In the genomic region with DNA sequence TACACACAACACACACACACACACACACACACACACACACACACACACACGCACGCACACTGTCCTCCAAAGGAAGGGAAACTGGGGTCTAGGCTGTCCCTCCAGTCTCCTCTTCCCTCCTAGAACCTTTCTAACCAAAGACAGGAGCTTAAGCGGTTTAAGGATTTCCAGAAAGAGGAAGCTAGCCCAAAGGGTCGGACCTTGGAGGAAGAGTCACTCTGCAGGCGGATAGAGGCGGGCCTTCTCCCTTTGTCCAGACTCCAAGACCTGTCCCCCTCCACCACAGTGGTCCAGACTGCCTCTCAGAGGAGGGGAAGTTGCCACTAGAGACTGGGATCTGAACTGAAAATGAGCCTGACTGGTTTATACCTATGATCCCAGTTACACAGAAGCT, we compare ENCODE assay signal across 8 mouse cellular contexts. TPM values are rescaled to one million over a fixed set of nuclear protein-coding genes. Genes with fewer than 3 reads are reported as not detected.
DNase-seq lines count a peak whose midpoint lies in the region; ATAC-seq and TF ChIP-seq lines count a peak whose summit lies in the region.

No protein-coding gene starts in this region.

- H3K9me3 ChIP-seq in midbrain, embryonic 12.5 days = no peaks in the 10 kb centered on the region
- no peaks in the 10 kb centered on the region for H3K9me3 ChIP-seq in midbrain, embryonic 14.5 days (ENCODE audit: control insufficient read depth, low read length)
- H3K9me3 ChIP-seq in limb, embryonic 14.5 days (ENCODE audit: control insufficient read depth, low read length) = no peaks in the 10 kb centered on the region
- H3K9me3 ChIP-seq in stomach, embryonic 15.5 days = no peaks in the 10 kb centered on the region

- TF ChIP-seq POLR2A in limb, embryonic 14.5 days (IDR thresholded peaks at IDR 0.05; ENCODE audit: borderline replicate concordance, extremely low read depth, insufficient read depth, insufficient read length) = no peak

- no peak for DNase-seq in midbrain, embryonic 14.5 days
- peak; percentile 49 for DNase-seq in heart, adult 8-10 months (ENCODE audit: low spot score)
- DNase-seq in limb, embryonic 14.5 days (ENCODE audit: low spot score) = no peak
- no peak for DNase-seq in cerebellum, postnatal 25 days
- DNase-seq in spleen, postnatal 14 days (ENCODE audit: low spot score in 2 of 2) = no peak
- no peak for DNase-seq in cerebellum, adult 18-20 months

- no peak overlapping the region for H3K27ac ChIP-seq in midbrain, embryonic 12.5 days (replicated peaks)
- no peak overlapping the region for H3K27ac ChIP-seq in midbrain, embryonic 14.5 days (replicated peaks; ENCODE audit: low read depth, low read length)
- H3K27ac ChIP-seq in limb, embryonic 14.5 days (replicated peaks; ENCODE audit: low read depth, low read length) = peak overlapping the region; percentile 95
- peak overlapping the region; percentile 95 for H3K27ac ChIP-seq in stomach, embryonic 15.5 days

- no peak for ATAC-seq in midbrain, embryonic 12.5 days (ENCODE audit: low FRiP score, low read depth)
- no peak for ATAC-seq in midbrain, embryonic 14.5 days (ENCODE audit: low FRiP score, low TSS enrichment)
- ATAC-seq in limb, embryonic 14.5 days (ENCODE audit: low FRiP score, low read depth) = no peak
- no peak for ATAC-seq in stomach, embryonic 15.5 days (ENCODE audit: insufficient read depth, low FRiP score, low read depth)

- 57% methylated on average over 5 of the region's 6 CpGs for WGBS in midbrain, embryonic 12.5 days
- 60% methylated on average over 6 of the region's 6 CpGs for WGBS in midbrain, embryonic 14.5 days
- 54% methylated on average over 5 of the region's 6 CpGs for WGBS in limb, embryonic 14.5 days
- 32% methylated on average over 6 of the region's 6 CpGs for WGBS in stomach, embryonic 15.5 days

- peaks cover 34% of the 10 kb centered on the region for H3K4me1 ChIP-seq in midbrain, embryonic 12.5 days
- H3K4me1 ChIP-seq in midbrain, embryonic 14.5 days (ENCODE audit: control insufficient read depth, insufficient read depth, low read length) = peaks cover 23% of the 10 kb centered on the region
- peaks cover 45% of the 10 kb centered on the region for H3K4me1 ChIP-seq in limb, embryonic 14.5 days (ENCODE audit: control insufficient read depth, insufficient read depth, low read length)
- H3K4me1 ChIP-seq in stomach, embryonic 15.5 days = peaks cover 43% of the 10 kb centered on the region

- H3K9ac ChIP-seq in midbrain, embryonic 12.5 days (replicated peaks) = no peak overlapping the region; the same call in 1 of the 2 replicates
- no peak overlapping the region for H3K9ac ChIP-seq in midbrain, embryonic 14.5 days (replicated peaks; ENCODE audit: low read length)
- 0 out of 2 replicates have a peak overlapping the region, but pooled peaks have one; percentile 21 for H3K9ac ChIP-seq in limb, embryonic 14.5 days (ENCODE audit: low read depth, low read length, severe bottlenecking)
- H3K9ac ChIP-seq in stomach, embryonic 15.5 days = 0 out of 2 replicates have a peak overlapping the region, but pooled peaks have one; percentile 3

- H3K36me3 ChIP-seq in midbrain, embryonic 12.5 days = peaks cover under 1% of the 10 kb centered on the region; the same call in 1 of the 2 replicates
- no peaks in the 10 kb centered on the region for H3K36me3 ChIP-seq in midbrain, embryonic 14.5 days (ENCODE audit: control insufficient read depth, insufficient read depth, low read length)
- H3K36me3 ChIP-seq in limb, embryonic 14.5 days (ENCODE audit: control insufficient read depth, insufficient read depth, low read length) = peaks cover 14% of the 10 kb centered on the region
- H3K36me3 ChIP-seq in stomach, embryonic 15.5 days = peaks cover 4% of the 10 kb centered on the region; the same call in 1 of the 2 replicates

- peaks cover 5% of the 10 kb centered on the region; the same call in 1 of the 2 replicates for H3K27me3 ChIP-seq in midbrain, embryonic 12.5 days
- no peaks in the 10 kb centered on the region for H3K27me3 ChIP-seq in midbrain, embryonic 14.5 days (ENCODE audit: control insufficient read depth, insufficient read depth, low read length)
- H3K27me3 ChIP-seq in limb, embryonic 14.5 days (ENCODE audit: control insufficient read depth, insufficient read depth, low read length) = no peaks in the 10 kb centered on the region
- no peaks in the 10 kb centered on the region for H3K27me3 ChIP-seq in stomach, embryonic 15.5 days (replicated peaks)

- H3K4me2 ChIP-seq in midbrain, embryonic 12.5 days (replicated peaks) = 0 out of 2 replicates have a peak overlapping the region, but pooled peaks have one; percentile 6
- no peak overlapping the region for H3K4me2 ChIP-seq in midbrain, embryonic 14.5 days (ENCODE audit: low read length)
- H3K4me2 ChIP-seq in limb, embryonic 14.5 days (replicated peaks; ENCODE audit: low read depth, low read length, severe bottlenecking) = peak overlapping the region; percentile 70
- peak overlapping the region; percentile 76 for H3K4me2 ChIP-seq in stomach, embryonic 15.5 days

- no peak overlapping the region for H3K4me3 ChIP-seq in midbrain, embryonic 12.5 days
- no peak overlapping the region for H3K4me3 ChIP-seq in midbrain, embryonic 14.5 days (replicated peaks; ENCODE audit: low read depth, low read length)
- peak overlapping the region; percentile 28 for H3K4me3 ChIP-seq in limb, embryonic 14.5 days (replicated peaks; ENCODE audit: low read length)
- H3K4me3 ChIP-seq in stomach, embryonic 15.5 days (replicated peaks) = peak overlapping the region; percentile 91

RNA-seq across cellular contexts. Expression of gene S1pr2, which starts 2.9 kb away (rescaled TPM):
- polyA plus RNA-seq in midbrain, embryonic 12.5 days (2016; fragmentation: Nextera tagmentation; extraction: Ambion mirVana) = 20.6 and 22.6 TPM in 2 replicates
- 4.1 and 10.8 TPM in 2 replicates for polyA plus RNA-seq in midbrain, embryonic 14.5 days (2014; fragmentation: Nextera tagmentation; extraction: Ambion mirVana)
- total RNA-seq in heart, adult 8-10 months (2022) = 1 to 10 TPM; 1.8 to 6.8 (median 4.6) TPM
- 28.3 and 37.6 TPM in 2 replicates for polyA plus RNA-seq in limb, embryonic 14.5 days (2012; rRNA removed)
- polyA plus RNA-seq in limb, embryonic 14.5 days (2014; fragmentation: Nextera tagmentation; extraction: Ambion mirVana) = 59.9 and 67.9 TPM in 2 replicates
- polyA plus RNA-seq in stomach, embryonic 15.5 days (2015; fragmentation: Nextera tagmentation; extraction: Ambion mirVana) = 39.4 and 40.1 TPM in 2 replicates

RNA-seq across cellular contexts. Expression of gene Dnmt1, which starts 14.0 kb away (rescaled TPM):
- polyA plus RNA-seq in midbrain, embryonic 12.5 days (2016; fragmentation: Nextera tagmentation; extraction: Ambion mirVana) = 109 and 113 TPM in 2 replicates
- polyA plus RNA-seq in midbrain, embryonic 14.5 days (2014; fragmentation: Nextera tagmentation; extraction: Ambion mirVana) = 51.1 and 51.5 TPM in 2 replicates
- total RNA-seq in heart, adult 8-10 months (2022) = 10 to 100 TPM; 10.8 to 14.5 (median 12.3) TPM
- polyA plus RNA-seq in limb, embryonic 14.5 days (2012; rRNA removed) = 115 and 118 TPM in 2 replicates
- polyA plus RNA-seq in limb, embryonic 14.5 days (2014; fragmentation: Nextera tagmentation; extraction: Ambion mirVana) = 60.9 and 62.0 TPM in 2 replicates
- 74.7 and 76.0 TPM in 2 replicates for polyA plus RNA-seq in stomach, embryonic 15.5 days (2015; fragmentation: Nextera tagmentation; extraction: Ambion mirVana)

RNA-seq across cellular contexts. Expression of gene Mrpl4, which starts 28.9 kb away (rescaled TPM):
- polyA plus RNA-seq in midbrain, embryonic 12.5 days (2016; fragmentation: Nextera tagmentation; extraction: Ambion mirVana) = 101 and 109 TPM in 2 replicates
- polyA plus RNA-seq in midbrain, embryonic 14.5 days (2014; fragmentation: Nextera tagmentation; extraction: Ambion mirVana) = 98.6 and 112 TPM in 2 replicates
- total RNA-seq in heart, adult 8-10 months (2022) = 100 to 1,000 TPM; 135 to 142 (median 136) TPM
- 89.0 and 114 TPM in 2 replicates for polyA plus RNA-seq in limb, embryonic 14.5 days (2012; rRNA removed)
- polyA plus RNA-seq in limb, embryonic 14.5 days (2014; fragmentation: Nextera tagmentation; extraction: Ambion mirVana) = 115 and 118 TPM in 2 replicates
- polyA plus RNA-seq in stomach, embryonic 15.5 days (2015; fragmentation: Nextera tagmentation; extraction: Ambion mirVana) = 129 and 133 TPM in 2 replicates

RNA-seq across cellular contexts. Expression of gene Icam1, which starts 42.1 kb away (rescaled TPM):
- polyA plus RNA-seq in midbrain, embryonic 12.5 days (2016; fragmentation: Nextera tagmentation; extraction: Ambion mirVana) = 3.5 and 5.0 TPM in 2 replicates
- 1.7 and 4.1 TPM in 2 replicates for polyA plus RNA-seq in midbrain, embryonic 14.5 days (2014; fragmentation: Nextera tagmentation; extraction: Ambion mirVana)
- 10 to 100 TPM in 2 of 4 experiments, 1 to 10 TPM in 2; 7.5 to 11.3 (median 9.9) TPM for total RNA-seq in heart, adult 8-10 months (2022)
- polyA plus RNA-seq in limb, embryonic 14.5 days (2012; rRNA removed) = 15.5 and 16.6 TPM in 2 replicates
- polyA plus RNA-seq in limb, embryonic 14.5 days (2014; fragmentation: Nextera tagmentation; extraction: Ambion mirVana) = 18.3 and 21.2 TPM in 2 replicates
- polyA plus RNA-seq in stomach, embryonic 15.5 days (2015; fragmentation: Nextera tagmentation; extraction: Ambion mirVana) = 10.9 and 11.3 TPM in 2 replicates

RNA-seq across cellular contexts. Expression of gene Icam4, which starts 55.5 kb away (rescaled TPM):
- 1.1 and 1.3 TPM in 2 replicates for polyA plus RNA-seq in midbrain, embryonic 12.5 days (2016; fragmentation: Nextera tagmentation; extraction: Ambion mirVana)
- not detected in 2 replicates for polyA plus RNA-seq in midbrain, embryonic 14.5 days (2014; fragmentation: Nextera tagmentation; extraction: Ambion mirVana)
- total RNA-seq in heart, adult 8-10 months (2022) = 1 to 10 TPM in 1 of 4 experiments, under 1 TPM in 3; 0.27 to 1.9 (median 0.74) TPM
- polyA plus RNA-seq in limb, embryonic 14.5 days (2012; rRNA removed) = 0.26 and 0.47 TPM in 2 replicates
- polyA plus RNA-seq in limb, embryonic 14.5 days (2014; fragmentation: Nextera tagmentation; extraction: Ambion mirVana) = 0.99 and 1.3 TPM in 2 replicates
- polyA plus RNA-seq in stomach, embryonic 15.5 days (2015; fragmentation: Nextera tagmentation; extraction: Ambion mirVana) = 6.6 and 16.2 TPM in 2 replicates

Comparison
In these comparisons a context has a peak if more than half of its experiments do, and no peak if none do; other contexts are left out.
1. H3K27ac ChIP-seq: peak in limb, embryonic 14.5 days (single experiment) and stomach, embryonic 15.5 days (single experiment); none in midbrain, embryonic 12.5 days (single experiment) and midbrain, embryonic 14.5 days (single experiment).
2. H3K4me3 ChIP-seq: peak in limb, embryonic 14.5 days (single experiment) and stomach, embryonic 15.5 days (single experiment); none in midbrain, embryonic 12.5 days (single experiment) and midbrain, embryonic 14.5 days (single experiment).
3. H3K9ac ChIP-seq: peak in limb, embryonic 14.5 days (single experiment) and stomach, embryonic 15.5 days (single experiment); none in midbrain, embryonic 12.5 days (single experiment) and midbrain, embryonic 14.5 days (single experiment).